In genomic region chr19:7341512-7342397, GRCm38 (mm10) we compare ENCODE assay signal across 8 mouse cellular contexts. TPM values are rescaled to one million over a fixed set of nuclear protein-coding genes. Genes with fewer than 3 reads are reported as not detected.
DNase-seq lines count a peak whose midpoint lies in the region; ATAC-seq lines count a peak whose summit lies in the region.

Gene Mark2 (minus strand): TSS chr19:7341860.

- H3K27me3 ChIP-seq in forebrain, embryonic 14.5 days (replicated peaks; ENCODE audit: control insufficient read depth, insufficient read depth, low read length), result no peaks in the 10 kb centered on the region
- no peaks in the 10 kb centered on the region for H3K27me3 ChIP-seq in neural tube, embryonic 15.5 days (replicated peaks)

- intact Hi-C loops in heart, postnatal 14 days (cut with DNase I), result loop anchor here (5.0 to 10.0 kb wide), 4 partner anchors 34 to 277 kb away; partner anchors contain the start of gene Spindoc

- H3K9me3 ChIP-seq in forebrain, embryonic 14.5 days (replicated peaks; ENCODE audit: control insufficient read depth, low read length), result no peaks in the 10 kb centered on the region
- H3K9me3 ChIP-seq in neural tube, embryonic 15.5 days (replicated peaks), result no peaks in the 10 kb centered on the region

- peak; percentile 97 for ATAC-seq in forebrain, embryonic 14.5 days
- ATAC-seq in neural tube, embryonic 15.5 days (ENCODE audit: low FRiP score), result peak; percentile 94

- no peaks in the 10 kb centered on the region for H3K36me3 ChIP-seq in forebrain, embryonic 14.5 days (ENCODE audit: control insufficient read depth, insufficient read depth, low read length)
- no peaks in the 10 kb centered on the region for H3K36me3 ChIP-seq in neural tube, embryonic 15.5 days

- H3K27ac ChIP-seq in forebrain, embryonic 14.5 days (ENCODE audit: low read depth, low read length), result peak within 1 kb of the TSS; percentile 85
- H3K27ac ChIP-seq in neural tube, embryonic 15.5 days (replicated peaks), result peak within 1 kb of the TSS; percentile 88

- DNase-seq in ES-CJ7 (ENCODE audit: low read depth, low spot score), result peak; percentile 98
- DNase-seq in cerebellum, adult 11 months, result peak; percentile 100
- DNase-seq in forebrain, embryonic 14.5 days (ENCODE audit: low spot score), result peak; percentile 100
- peak; percentile 99 for DNase-seq in heart, postnatal 14 days
- peak; percentile 100 for DNase-seq in layer of hippocampus, adult 11-12 months (ENCODE audit: low spot score)
- peak; percentile 99 for DNase-seq in lung, adult 18-20 months
- peak; percentile 99 for DNase-seq in testis, postnatal 14 days (ENCODE audit: low spot score)

- whole genome bisulfite sequencing in forebrain, embryonic 14.5 days, result 2% methylated on average over 63 of the region's 63 CpGs
- 2% methylated on average over 55 of the region's 63 CpGs for WGBS in neural tube, embryonic 15.5 days

- H3K9ac ChIP-seq in forebrain, embryonic 14.5 days (ENCODE audit: low read length), result peak within 1 kb of the TSS; percentile 97
- peak within 1 kb of the TSS; percentile 95 for H3K9ac ChIP-seq in neural tube, embryonic 15.5 days (replicated peaks)

- H3K4me1 ChIP-seq in forebrain, embryonic 14.5 days (ENCODE audit: control insufficient read depth, insufficient read depth, low read length), result peaks cover 23% of the 10 kb centered on the region
- peaks cover 45% of the 10 kb centered on the region for H3K4me1 ChIP-seq in neural tube, embryonic 15.5 days

- H3K4me3 ChIP-seq in forebrain, embryonic 14.5 days (ENCODE audit: low read depth, low read length), result peak within 1 kb of the TSS; percentile 92
- peak within 1 kb of the TSS; percentile 89 for H3K4me3 ChIP-seq in neural tube, embryonic 15.5 days (replicated peaks)

- peak within 1 kb of the TSS; percentile 81 for H3K4me2 ChIP-seq in forebrain, embryonic 14.5 days (ENCODE audit: low read length)
- peak within 1 kb of the TSS; percentile 91 for H3K4me2 ChIP-seq in neural tube, embryonic 15.5 days

RNA-seq across cellular contexts. Expression of gene Mark2, which starts in this region (rescaled TPM):
- polyA plus RNA-seq in forebrain, embryonic 14.5 days (2014; fragmentation: Nextera tagmentation; extraction: Ambion mirVana), result 32.6 and 38.6 TPM in 2 replicates
- total RNA-seq in heart, postnatal 14 days (2021), result 10 to 100 TPM; 51.9 to 55.4 TPM
- 47.4 and 51.9 TPM in 2 replicates for polyA plus RNA-seq in neural tube, embryonic 15.5 days (2015; fragmentation: Nextera tagmentation; extraction: Ambion mirVana)

Comparison
In these comparisons a context has a peak if more than half of its experiments do, and no peak if none do; other contexts are left out.
1. Peak in every context shown above with its lines: DNase-seq, ATAC-seq, H3K4me3 ChIP-seq and H3K27ac ChIP-seq.